Mouse (Mus musculus) testis, adult 2 months (tissue): ENCODE measurements at regions not wholly inside any gene's neighbourhood (a gene's known extent, or its start where the extent isn't known, plus 50 kb on each side); places are given as distances from the start of the nearest gene placed in this dataset.

Source experiments
- CTCF ChIP-seq: fragments of 200-500 bp; IDR thresholded peaks from 2 replicates; pipeline ENCODE4 v1.5.1; 2012; ENCODE audit warnings: low read depth, mild to moderate bottlenecking, inconsistent platforms, low read length, moderate library complexity; ENCODE audit not compliant: control insufficient read depth, insufficient read depth, insufficient replicate concordance
- POLR2A ChIP-seq: fragments of 200-500 bp; IDR thresholded peaks from 2 replicates; pipeline ENCODE4 v1.6.1; 2012; ENCODE audit warnings: low read depth, mild to moderate bottlenecking, inconsistent platforms, low read length, moderate library complexity; ENCODE audit not compliant: control insufficient read depth

DNA sequence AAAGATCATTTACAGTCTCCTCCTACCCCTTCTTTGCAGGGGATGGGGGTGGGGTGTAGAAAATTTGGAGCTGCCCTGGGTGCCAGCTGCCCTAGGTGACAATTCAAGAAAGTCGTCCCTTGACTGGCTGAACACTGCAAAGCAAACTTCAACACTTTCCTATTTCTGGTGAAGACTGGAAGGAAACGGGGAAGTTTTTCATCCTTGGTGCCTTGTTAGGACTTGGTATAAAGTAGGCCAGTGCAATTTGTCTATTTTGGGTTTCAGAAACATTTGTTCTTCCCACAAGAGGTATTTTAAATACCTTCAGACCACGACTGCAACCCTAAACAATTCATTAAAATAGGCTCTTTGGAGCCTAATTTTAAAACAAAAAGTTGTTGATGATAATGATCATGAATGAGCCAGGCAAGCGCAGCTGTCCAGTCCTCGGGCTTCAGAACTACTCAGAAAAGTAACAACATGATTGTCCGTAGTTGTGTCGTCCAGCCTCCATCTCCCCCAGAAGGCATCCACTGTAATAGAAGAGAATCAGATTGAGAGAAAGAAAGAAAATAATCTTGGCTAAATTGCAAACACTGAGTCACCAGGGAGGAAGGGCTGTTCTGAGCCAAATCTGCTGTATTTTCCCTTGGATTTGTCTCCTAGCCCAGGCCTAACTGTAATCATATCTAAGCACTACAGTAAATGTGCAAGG is 194.2 kb downstream of the Mex3b start:
- TF ChIP-seq CTCF (no peak), POLR2A (no peak)
